Mouse (Mus musculus) forebrain, embryonic 14.5 days (tissue): Measurements from ENCODE around the gene Add3. TPM values are rescaled to one million over a fixed set of nuclear protein-coding genes. Genes with fewer than 3 reads are reported as not detected.
"Not testable (repeated sequence)": the region's sequence is repeated elsewhere in the genome, so short reads cannot be mapped to it uniquely, and the experiment has no call there.

Experiments
- ATAC-seq: fragments of 200-750 bp; cut with Nextera tagmentation; 2 replicates; pipeline ENCODE4 v1.8.0; 2017; ENCODE audit warnings: mild to moderate bottlenecking, moderate library complexity
- DNase-seq: peaks from one replicate; pipeline ENCODE4 v3.0.0-alpha.2; 2015; ENCODE audit warnings: low spot score
- H3K27ac ChIP-seq: fragments of 300-500 bp; sonication (generic); 2 replicates; pipeline ENCODE4 v1.5.1; 2014; ENCODE audit warnings: low read depth, mild to moderate bottlenecking, control low read depth, low read length, moderate library complexity
- H3K27me3 ChIP-seq: fragments of 300-500 bp; sonication (generic); replicated peaks from 2 replicates; pipeline ENCODE4 v1.6.1; 2014; ENCODE audit warnings: low read length, control low read depth, mixed read lengths; ENCODE audit not compliant: control insufficient read depth, insufficient read depth
- H3K36me3 ChIP-seq: fragments of 300-500 bp; sonication (generic); 2 replicates; pipeline ENCODE4 v1.6.1; 2014; ENCODE audit warnings: low read length, control low read depth; ENCODE audit not compliant: control insufficient read depth, insufficient read depth
- H3K4me1 ChIP-seq: fragments of 300-500 bp; sonication (generic); 2 replicates; pipeline ENCODE4 v1.6.1; 2014; ENCODE audit warnings: antibody characterized with exemption, low read length, control low read depth; ENCODE audit not compliant: control insufficient read depth, insufficient read depth
- H3K4me2 ChIP-seq: fragments of 300-500 bp; sonication (generic); 2 replicates; pipeline ENCODE4 v1.6.1; 2014; ENCODE audit warnings: mild to moderate bottlenecking, control low read depth, low read length
- H3K4me3 ChIP-seq: fragments of 300-500 bp; sonication (generic); 2 replicates; pipeline ENCODE4 v1.5.1; 2014; ENCODE audit warnings: low read depth, low read length, control low read depth
- H3K9ac ChIP-seq: fragments of 300-500 bp; sonication (generic); 2 replicates; pipeline ENCODE4 v1.6.1; 2014; ENCODE audit warnings: mild to moderate bottlenecking, low read length, control low read depth, moderate library complexity
- H3K9me3 ChIP-seq: fragments of 300-500 bp; sonication (generic); replicated peaks from 2 replicates; pipeline ENCODE4 v1.6.1; 2016; ENCODE audit warnings: low read length, control low read depth, mixed read lengths; ENCODE audit not compliant: control insufficient read depth
- WGBS: fragments of 180-500 bp; shearing (Covaris S2); extraction: QIAGEN DNeasy Blood & Tissue Kit; methylation state at CpG from one replicate; pipeline ENCODE4 v1.1.7; 2014; 5-methylcytosine and 5-hydroxymethylcytosine counted together
- polyA plus RNA-seq: library from polyadenylated mRNA; unstranded; fragments of >200 nt; fragmentation: Nextera tagmentation; extraction: Ambion mirVana; gene quantifications from 2 replicates; pipeline ENCODE4 v1.2.1, GENCODE M21; 2014

Add3 gene
- polyA plus RNA-seq, 1 experiment from 2014 or later = 25.2 TPM

DNA sequence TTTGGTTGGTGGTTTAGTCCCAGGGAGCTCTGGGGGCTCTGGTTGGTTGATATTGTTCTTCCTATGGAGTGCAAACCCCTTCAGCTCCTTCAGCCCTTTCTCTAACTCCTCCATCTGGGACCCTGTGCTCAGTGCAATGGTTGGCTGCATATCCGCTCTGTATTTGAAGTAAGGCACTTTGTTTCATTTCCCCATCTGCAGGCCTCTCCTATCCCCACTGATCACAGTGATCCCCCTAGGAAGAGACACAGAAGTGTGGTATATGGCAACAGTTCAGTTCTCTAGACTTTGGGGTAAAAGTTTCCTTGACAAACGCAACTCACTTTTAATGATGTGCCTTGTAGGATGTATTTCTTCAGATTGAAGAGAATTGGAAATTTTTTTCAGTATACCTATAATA, 66.7 kb downstream of the Add3 start:
- Histone ChIP-seq H3K4me3 (no peak overlapping the region), H3K9ac (no peak overlapping the region), H3K4me1 (no peaks in the 10 kb centered on the region), H3K27me3 (no peaks in the 10 kb centered on the region), H3K36me3 (no peaks in the 10 kb centered on the region), H3K27ac (no peak overlapping the region), H3K9me3 (no peaks in the 10 kb centered on the region), H3K4me2 (no peak overlapping the region)
- ATAC-seq (no peak), DNase-seq (no peak)
- whole genome bisulfite sequencing = 95% methylated on average over 2 of the region's 2 CpGs

- 87% methylated on average over 7 of the region's 7 CpGs for WGBS
- H3K4me3 ChIP-seq = no peak overlapping the region
- no peak for DNase-seq
- H3K9ac ChIP-seq = no peak overlapping the region
- H3K36me3 ChIP-seq = no peaks in the 10 kb centered on the region
- no peaks in the 10 kb centered on the region for H3K27me3 ChIP-seq
- no peak overlapping the region for H3K4me2 ChIP-seq
- H3K9me3 ChIP-seq = no peaks in the 10 kb centered on the region
- ATAC-seq = no peak
- H3K27ac ChIP-seq = no peak overlapping the region
- no peaks in the 10 kb centered on the region for H3K4me1 ChIP-seq
These were observed 68.6 kb downstream of the Add3 start for GRCm38 (mm10) chr19:53208830-53209229.

DNA sequence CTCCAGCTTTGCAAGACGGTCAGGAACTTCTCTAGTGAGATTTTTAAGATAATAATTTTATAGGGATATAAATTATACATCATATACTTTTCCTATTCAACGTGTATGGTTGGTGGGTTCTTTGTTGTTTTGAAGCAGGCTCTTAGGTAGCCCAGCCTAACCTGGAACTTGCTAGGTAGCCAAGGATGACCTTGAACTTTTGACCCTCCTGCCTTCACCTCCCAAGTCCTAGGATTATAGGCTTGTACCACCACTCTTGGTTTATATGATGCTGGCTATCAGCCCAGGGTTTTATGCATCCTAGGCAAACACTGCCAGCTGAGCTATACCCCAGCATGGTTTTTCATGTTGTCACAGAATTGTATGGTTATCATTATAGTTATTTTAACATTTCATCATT, 70.0 kb downstream of the Add3 start:
- no peaks in the 10 kb centered on the region for H3K27me3 ChIP-seq
- ATAC-seq = no peak

DNA sequence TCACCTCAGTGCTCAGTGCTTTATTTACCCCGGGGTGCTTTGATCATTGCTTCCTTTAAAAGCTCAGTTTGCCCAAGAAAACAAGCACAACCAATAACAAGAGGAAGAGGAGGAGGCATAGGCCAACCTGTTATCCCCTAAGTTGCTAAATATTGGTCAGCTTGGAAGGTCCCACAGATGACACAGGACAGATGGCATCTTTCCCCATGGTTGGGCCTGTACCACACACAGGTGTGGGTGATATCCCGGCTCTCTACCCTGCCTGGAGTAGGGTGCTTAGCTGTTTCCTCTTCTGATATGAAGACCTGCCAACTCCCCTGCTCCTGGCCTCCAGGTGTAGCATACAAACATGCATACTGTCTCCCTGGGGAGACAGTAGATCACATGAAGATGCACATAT, 75.1 kb downstream of the Add3 start:
- no peaks in the 10 kb centered on the region for H3K9me3 ChIP-seq
- no peaks in the 10 kb centered on the region for H3K27me3 ChIP-seq
- no peak overlapping the region for H3K4me2 ChIP-seq
- H3K4me1 ChIP-seq = no peaks in the 10 kb centered on the region
- ATAC-seq (no peak), DNase-seq (no peak)
- no peak overlapping the region for H3K27ac ChIP-seq
- no peak overlapping the region for H3K4me3 ChIP-seq
- no peak overlapping the region for H3K9ac ChIP-seq
- H3K36me3 ChIP-seq = peaks cover 3% of the 10 kb centered on the region; the same call in 1 of the 2 replicates
- 97% methylated on average over 2 of the region's 2 CpGs for WGBS

More for the DNA sequence above, 70.0 kb downstream of the Add3 start:
- Histone ChIP-seq H3K4me2 (no peak overlapping the region), H3K4me3 (no peak overlapping the region), H3K27ac (no peak overlapping the region), H3K9me3 (no peaks in the 10 kb centered on the region), H3K4me1 (no peaks in the 10 kb centered on the region), H3K9ac (no peak overlapping the region), H3K36me3 (no peaks in the 10 kb centered on the region)
- WGBS = 81% methylated on average over 2 of the region's 2 CpGs
- no peak for DNase-seq

- DNase-seq (no peak), ATAC-seq (no peak)
- H3K9ac ChIP-seq = no peak overlapping the region
- H3K9me3 ChIP-seq = no peaks in the 10 kb centered on the region
- H3K4me1 ChIP-seq = no peaks in the 10 kb centered on the region
- no peak overlapping the region for H3K4me3 ChIP-seq
- H3K36me3 ChIP-seq = peaks cover 3% of the 10 kb centered on the region; the same call in 1 of the 2 replicates
- 90% methylated on average over 18 of the region's 18 CpGs for WGBS
- H3K27ac ChIP-seq = no peak overlapping the region
- H3K27me3 ChIP-seq = no peaks in the 10 kb centered on the region
- no peak overlapping the region for H3K4me2 ChIP-seq
These were observed 76.7 kb downstream of the Add3 start for GRCm38 (mm10) chr19:53216761-53217538.

DNA sequence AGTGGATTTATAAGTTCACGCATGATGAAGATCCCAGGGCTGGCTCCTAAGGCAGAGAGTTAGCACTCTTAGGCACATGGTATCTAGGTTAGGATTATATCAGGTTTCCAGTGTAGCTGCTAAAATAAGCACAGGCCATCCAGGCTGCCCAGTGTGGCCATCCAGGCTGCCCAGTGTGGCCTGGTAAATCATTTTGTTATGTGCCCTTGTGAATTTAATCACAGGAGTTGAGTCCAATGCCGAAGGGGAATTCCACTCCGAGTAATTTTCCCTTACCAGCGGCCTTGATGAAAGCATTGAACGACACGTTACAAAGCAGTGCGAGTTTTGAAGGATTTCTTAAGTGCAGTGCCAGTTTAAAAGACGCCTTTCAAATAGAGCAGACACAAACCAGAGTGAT, 77.6 kb downstream of the Add3 start:
- Histone ChIP-seq H3K9me3 (no peaks in the 10 kb centered on the region), H3K4me2 (no peak overlapping the region), H3K9ac (no peak overlapping the region), H3K36me3 (peaks cover 3% of the 10 kb centered on the region; the same call in 1 of the 2 replicates), H3K27me3 (no peaks in the 10 kb centered on the region), H3K4me3 (no peak overlapping the region), H3K4me1 (no peaks in the 10 kb centered on the region), H3K27ac (no peak overlapping the region)
- WGBS = 81% methylated on average over 8 of the region's 8 CpGs
- DNase-seq = no peak
- ATAC-seq = no peak

DNA sequence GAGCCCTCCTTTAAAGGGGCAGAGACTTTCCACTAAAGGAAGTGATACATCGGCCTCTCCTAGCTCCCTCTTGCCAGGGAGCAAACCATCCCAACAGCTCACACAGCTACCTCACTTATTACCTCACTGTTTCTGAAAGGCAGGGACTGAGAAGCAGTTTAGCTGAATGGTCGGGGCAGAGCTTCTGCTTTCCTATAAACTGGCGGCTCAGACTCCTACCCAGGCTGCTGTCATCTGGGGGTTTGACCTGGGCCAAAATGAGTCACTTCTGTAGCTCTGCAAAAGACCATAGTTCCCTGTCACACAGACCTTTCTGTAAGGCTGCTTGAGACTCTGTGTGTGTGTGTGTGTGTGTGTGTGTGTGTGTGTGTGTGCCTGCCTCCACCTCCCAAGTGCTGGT, 79.1 kb downstream of the Add3 start:
- Histone ChIP-seq H3K27me3 (no peaks in the 10 kb centered on the region), H3K4me2 (no peak overlapping the region), H3K9me3 (no peaks in the 10 kb centered on the region), H3K4me3 (no peak overlapping the region), H3K9ac (no peak overlapping the region), H3K36me3 (peaks cover 3% of the 10 kb centered on the region; the same call in 1 of the 2 replicates), H3K27ac (no peak overlapping the region), H3K4me1 (no peaks in the 10 kb centered on the region)
- DNase-seq (no peak), ATAC-seq (no peak)
- 66% methylated on average over 3 of the region's 3 CpGs for WGBS

DNA sequence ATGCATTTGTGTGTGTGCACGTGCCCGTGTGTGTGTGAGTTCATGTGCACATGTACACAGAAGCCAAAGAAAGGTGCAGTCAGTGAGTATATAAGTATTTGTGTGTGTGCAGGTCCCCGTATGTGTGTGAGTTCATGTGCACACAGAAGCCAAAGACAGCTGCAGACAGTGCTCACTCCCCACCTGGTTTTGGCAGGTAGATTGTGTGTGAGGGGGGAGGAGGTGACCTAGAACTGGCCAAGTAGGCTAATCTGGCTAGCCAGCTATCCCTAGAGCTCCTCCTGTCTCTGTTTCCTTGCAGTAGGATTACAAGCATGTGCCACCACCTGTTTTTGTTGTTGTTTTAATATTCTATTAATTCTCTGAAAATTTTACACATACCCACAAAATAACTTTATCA, 80.9 kb downstream of the Add3 start:
- Histone ChIP-seq H3K27me3 (no peaks in the 10 kb centered on the region), H3K36me3 (peaks cover 3% of the 10 kb centered on the region; the same call in 1 of the 2 replicates), H3K4me2 (no peak overlapping the region), H3K4me3 (no peak overlapping the region), H3K27ac (no peak overlapping the region), H3K9me3 (no peaks in the 10 kb centered on the region), H3K4me1 (no peaks in the 10 kb centered on the region), H3K9ac (no peak overlapping the region)
- 94% methylated on average over 3 of the region's 3 CpGs for WGBS
- ATAC-seq = no peak
- DNase-seq = no peak

- H3K4me1 ChIP-seq, H3K27ac ChIP-seq, H3K27me3 ChIP-seq, H3K36me3 ChIP-seq, H3K9me3 ChIP-seq, ATAC-seq, H3K4me3 ChIP-seq, H3K4me2 ChIP-seq, DNase-seq, H3K9ac ChIP-seq: not testable (repeated sequence)
- 90% methylated on average over 2 of the region's 2 CpGs for WGBS
These were observed 85.2 kb downstream of the Add3 start for GRCm38 (mm10) chr19:53225249-53226070.
